Mouse (Mus musculus) intestine, postnatal 0 days (tissue): ENCODE measurements around the gene Oit3. TPM values are rescaled to one million over a fixed set of nuclear protein-coding genes. Genes with fewer than 3 reads are reported as not detected.

ENCODE experiments used
- ATAC-seq: fragments of 200-750 bp; cut with Nextera tagmentation; 2 replicates; pipeline ENCODE4 v1.8.0; 2017; ENCODE audit warnings: mild to moderate bottlenecking, moderate TSS enrichment, moderate library complexity
- H3K27ac ChIP-seq: fragments of 300-500 bp; sonication (generic); 2 replicates; pipeline ENCODE4 v1.5.1; 2014; ENCODE audit warnings: mild to moderate bottlenecking, low read depth, low read length, moderate library complexity
- H3K27me3 ChIP-seq: fragments of 300-500 bp; sonication (generic); replicated peaks from 2 replicates; pipeline ENCODE4 v1.6.1; 2014; ENCODE audit warnings: low read length, mixed read lengths; ENCODE audit not compliant: control insufficient read depth, insufficient read depth
- H3K36me3 ChIP-seq: fragments of 300-500 bp; sonication (generic); 2 replicates; pipeline ENCODE4 v1.6.1; 2014; ENCODE audit warnings: mild to moderate bottlenecking, moderate library complexity; ENCODE audit not compliant: control insufficient read depth, insufficient read depth
- H3K4me1 ChIP-seq: fragments of 300-500 bp; sonication (generic); replicated peaks from 2 replicates; pipeline ENCODE4 v1.6.1; 2014; ENCODE audit warnings: antibody characterized with exemption, low read length, mixed read lengths; ENCODE audit not compliant: control insufficient read depth, insufficient read depth
- H3K4me2 ChIP-seq: fragments of 300-500 bp; sonication (generic); replicated peaks from 2 replicates; pipeline ENCODE4 v1.6.1; 2014; ENCODE audit warnings: low read depth, mild to moderate bottlenecking, moderate library complexity
- H3K4me3 ChIP-seq: fragments of 300-500 bp; sonication (generic); 2 replicates; pipeline ENCODE4 v1.5.1; 2014; ENCODE audit warnings: low read depth, low read length
- H3K9ac ChIP-seq: fragments of 300-500 bp; sonication (generic); 2 replicates; pipeline ENCODE4 v1.6.1; 2014; ENCODE audit warnings: mild to moderate bottlenecking, low read depth, low read length
- H3K9me3 ChIP-seq: fragments of 300-500 bp; sonication (generic); 2 replicates; pipeline ENCODE4 v1.6.1; 2016; ENCODE audit warnings: mixed run types; ENCODE audit not compliant: control insufficient read depth
- CTCF ChIP-seq: sonication (generic); IDR thresholded peaks from 2 replicates; pipeline ENCODE4 v1.5.1; 2016; ENCODE audit warnings: low read depth, mild to moderate bottlenecking, control low read depth, antibody characterized with exemption, moderate library complexity
- WGBS: fragments of 180-500 bp; shearing (Covaris S2); extraction: QIAGEN DNeasy Blood & Tissue Kit; methylation state at CpG from one replicate; pipeline ENCODE4 v1.1.7; 2014; 5-methylcytosine and 5-hydroxymethylcytosine counted together
- polyA plus RNA-seq: library from polyadenylated mRNA; unstranded; fragments of >200 nt; fragmentation: Nextera tagmentation; extraction: Ambion mirVana; gene quantifications from 2 replicates; pipeline ENCODE4 v1.2.1, GENCODE M21; 2015

Gene Oit3
- polyA plus RNA-seq, 1 experiment from 2014 or later: 0.31 TPM

GRCm38 (mm10) chr10:59438651-59439050 lies 2.9 kb downstream of the Oit3 start:
- TF ChIP-seq CTCF: no peak
- no peak overlapping the region for H3K9ac ChIP-seq
- no peaks in the 10 kb centered on the region for H3K27me3 ChIP-seq
- H3K4me2 ChIP-seq: no peak overlapping the region
- H3K4me3 ChIP-seq: no peak overlapping the region
- H3K27ac ChIP-seq: no peak overlapping the region
- no peaks in the 10 kb centered on the region for H3K36me3 ChIP-seq
- 94% methylated on average over 12 of the region's 12 CpGs for WGBS
- H3K9me3 ChIP-seq: no peaks in the 10 kb centered on the region
- ATAC-seq: no peak
- no peaks in the 10 kb centered on the region for H3K4me1 ChIP-seq

- WGBS: 94% methylated on average over 18 of the region's 18 CpGs
- H3K4me2 ChIP-seq: no peak overlapping the region
- H3K27me3 ChIP-seq: no peaks in the 10 kb centered on the region
- no peak for TF ChIP-seq CTCF
- no peaks in the 10 kb centered on the region for H3K9me3 ChIP-seq
- no peak for ATAC-seq
- no peak overlapping the region for H3K4me3 ChIP-seq
- H3K4me1 ChIP-seq: no peaks in the 10 kb centered on the region
- no peak overlapping the region for H3K27ac ChIP-seq
- no peaks in the 10 kb centered on the region for H3K36me3 ChIP-seq
- no peak overlapping the region for H3K9ac ChIP-seq
Measured at GRCm38 (mm10) chr10:59435746-59436145, 5.8 kb downstream of the Oit3 start.

DNA sequence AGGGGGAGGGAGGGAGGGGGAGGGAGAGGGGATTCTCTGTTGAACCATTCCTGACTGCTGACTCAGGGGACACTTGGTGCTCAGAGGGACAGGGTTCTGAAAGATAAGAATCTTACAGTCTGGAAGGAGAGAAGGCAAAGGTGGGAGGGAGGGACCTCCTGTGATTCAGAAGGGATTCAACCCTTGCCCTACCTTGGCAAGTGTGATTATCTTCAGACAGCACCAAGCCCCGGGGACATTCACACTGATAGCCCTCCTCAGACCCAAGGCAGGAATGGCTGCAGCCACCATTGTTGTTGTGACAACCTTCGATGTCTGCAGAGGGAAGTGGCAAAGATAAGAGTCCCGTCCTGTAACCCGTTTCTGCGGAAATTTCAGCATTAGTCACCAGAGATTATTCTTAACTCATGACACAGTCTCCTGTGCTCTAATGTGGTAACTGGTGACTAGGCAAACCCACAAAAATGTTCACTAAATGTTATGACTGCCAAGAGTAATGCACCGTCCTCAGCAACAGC lies 10.8 kb downstream of the Oit3 start:
- no peaks in the 10 kb centered on the region for H3K9me3 ChIP-seq
- no peaks in the 10 kb centered on the region for H3K27me3 ChIP-seq
- H3K9ac ChIP-seq: no peak overlapping the region
- no peak overlapping the region for H3K27ac ChIP-seq
- no peak for TF ChIP-seq CTCF
- ATAC-seq: peak; percentile 89
- H3K36me3 ChIP-seq: no peaks in the 10 kb centered on the region
- no peak overlapping the region for H3K4me3 ChIP-seq
- H3K4me2 ChIP-seq: peak overlapping the region; percentile 41
- 32% methylated on average over 6 of the region's 6 CpGs for WGBS
- H3K4me1 ChIP-seq: no peaks in the 10 kb centered on the region

GRCm38 (mm10) chr10:59429448-59430135 lies 12.0 kb downstream of the Oit3 start:
- ATAC-seq: no peak
- TF ChIP-seq CTCF: no peak
- Histone ChIP-seq H3K27ac (no peak overlapping the region), H3K36me3 (no peaks in the 10 kb centered on the region), H3K27me3 (no peaks in the 10 kb centered on the region), H3K4me3 (no peak overlapping the region), H3K4me1 (no peaks in the 10 kb centered on the region), H3K4me2 (no peak overlapping the region), H3K9me3 (no peaks in the 10 kb centered on the region), H3K9ac (no peak overlapping the region)
- WGBS: 75% methylated on average over 16 of the region's 16 CpGs

- no peak for TF ChIP-seq CTCF
- Histone ChIP-seq H3K4me3 (no peak overlapping the region), H3K4me1 (no peaks in the 10 kb centered on the region), H3K9ac (no peak overlapping the region), H3K9me3 (no peaks in the 10 kb centered on the region), H3K27ac (no peak overlapping the region), H3K4me2 (no peak overlapping the region), H3K27me3 (no peaks in the 10 kb centered on the region), H3K36me3 (peaks cover 19% of the 10 kb centered on the region)
- WGBS: 60% methylated on average over 4 of the region's 4 CpGs
- ATAC-seq: no peak
Measured at GRCm38 (mm10) chr10:59426371-59426770, 15.2 kb downstream of the Oit3 start.

DNA sequence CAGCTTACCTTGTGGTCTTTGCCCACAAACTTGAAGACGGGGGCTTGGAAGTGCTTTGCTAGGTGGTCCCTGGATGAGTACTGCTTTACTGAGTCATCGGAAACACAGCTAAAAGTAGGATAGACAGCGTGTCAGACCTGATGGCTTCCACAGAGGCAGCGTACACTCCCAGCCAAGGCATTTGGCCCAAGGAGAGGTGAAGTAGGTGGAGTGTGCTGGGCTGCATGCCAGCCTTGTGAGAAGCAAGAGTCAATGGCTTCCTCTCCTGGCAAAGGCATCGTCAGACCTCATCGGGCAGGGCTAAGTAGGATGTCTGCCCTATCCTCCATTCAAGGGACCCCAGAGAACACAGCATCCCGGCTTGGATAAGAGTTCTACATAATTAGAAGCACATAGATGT lies 16.2 kb downstream of the Oit3 start:
- peaks cover 21% of the 10 kb centered on the region for H3K36me3 ChIP-seq
- no peaks in the 10 kb centered on the region for H3K27me3 ChIP-seq
- no peak overlapping the region for H3K4me3 ChIP-seq
- WGBS: 79% methylated on average over 7 of the region's 7 CpGs
- H3K4me2 ChIP-seq: no peak overlapping the region
- no peak for TF ChIP-seq CTCF
- ATAC-seq: no peak
- no peaks in the 10 kb centered on the region for H3K9me3 ChIP-seq
- H3K27ac ChIP-seq: no peak overlapping the region
- no peaks in the 10 kb centered on the region for H3K4me1 ChIP-seq
- no peak overlapping the region for H3K9ac ChIP-seq
